ENCODE assay signal across 10 mouse cellular contexts in genomic region chr11:34009316-34010087, GRCm38 (mm10). TPM values are rescaled to one million over a fixed set of nuclear protein-coding genes. Genes with fewer than 3 reads are reported as not detected.
DNase-seq lines count a peak whose midpoint lies in the region; ATAC-seq and TF ChIP-seq lines count a peak whose summit lies in the region.
"Had no signal": no experiment of that assay in that cellular context is flagged by ENCODE, and none has a peak within 500 bp of the region (broad histone marks: within the 10 kb centered on the region; RNA-seq: fewer than 3 reads in every experiment).

No protein-coding gene starts in this region.

- no peaks in the 10 kb centered on the region; the same call in 1 of the 2 replicates for H3K79me2 ChIP-seq in MEL (ENCODE audit: control insufficient read depth, insufficient read depth, low read length, poor library complexity)

- peaks cover 10% of the 10 kb centered on the region; the same call in 1 of the 2 replicates for H3K4me1 ChIP-seq in intestine, embryonic 15.5 days (replicated peaks)
- H3K4me1 ChIP-seq in intestine, postnatal 0 days (replicated peaks; ENCODE audit: control insufficient read depth, insufficient read depth, low read length) = no peaks in the 10 kb centered on the region
- H3K4me1 ChIP-seq in MEL (ENCODE audit: control insufficient read depth in 1 of 2, insufficient read depth in 2 of 2, low read length in 2 of 2) = peaks cover 38 to 43% of the 10 kb centered on the region in 2 experiments
- peaks cover 34% of the 10 kb centered on the region for H3K4me1 ChIP-seq in thymus, adult 2 months (replicated peaks; ENCODE audit: control insufficient read depth, insufficient read depth, low read length)
- H3K4me1 ChIP-seq in kidney, adult 2 months (ENCODE audit: control insufficient read depth, insufficient read depth, low read length) = no peaks in the 10 kb centered on the region

- H3K4me3 ChIP-seq in intestine, embryonic 15.5 days (replicated peaks) = no peak overlapping the region
- no peak overlapping the region for H3K4me3 ChIP-seq in intestine, postnatal 0 days (ENCODE audit: low read depth, low read length)
- H3K4me3 ChIP-seq in MEL (ENCODE audit: control insufficient read depth in 1 of 2, insufficient read depth in 1 of 2, low read depth in 2 of 2, low read length in 2 of 2) = peak overlapping the region; percentile 14 to 40; a peak in 3 of 4 replicates
- H3K4me3 ChIP-seq in thymus, adult 2 months (ENCODE audit: control insufficient read depth, insufficient read depth, low read length) = no peak overlapping the region; the same call in 1 of the 2 replicates
- H3K4me3 ChIP-seq in kidney, adult 2 months (ENCODE audit: insufficient read depth, low read depth, low read length) = no peak overlapping the region
- H3K4me3 ChIP-seq: hindbrain, embryonic 10.5 days; limb, embryonic 13.5 days had no signal

- H3K27ac ChIP-seq in intestine, embryonic 15.5 days = 0 out of 2 replicates have a peak overlapping the region, but pooled peaks have one; percentile 64
- no peak overlapping the region for H3K27ac ChIP-seq in intestine, postnatal 0 days (ENCODE audit: low read depth, low read length)
- H3K27ac ChIP-seq in MEL (ENCODE audit: control insufficient read depth, low read depth, low read length) = peak overlapping the region; percentile 95
- peak overlapping the region; percentile 81 for H3K27ac ChIP-seq in thymus, adult 2 months (ENCODE audit: control insufficient read depth, insufficient read depth, low read length)
- no peak overlapping the region for H3K27ac ChIP-seq in kidney, adult 2 months (ENCODE audit: insufficient read depth, low read depth, low read length)
- H3K27ac ChIP-seq: hindbrain, embryonic 10.5 days; limb, embryonic 13.5 days had no signal

- no peak overlapping the region for H3K4me2 ChIP-seq in intestine, embryonic 15.5 days (replicated peaks)
- no peak overlapping the region for H3K4me2 ChIP-seq in intestine, postnatal 0 days (replicated peaks; ENCODE audit: low read depth)
- H3K4me2 ChIP-seq: limb, embryonic 13.5 days had no signal

- no peaks in the 10 kb centered on the region for H3K9me3 ChIP-seq in intestine, embryonic 15.5 days
- no peaks in the 10 kb centered on the region for H3K9me3 ChIP-seq in intestine, postnatal 0 days (ENCODE audit: control insufficient read depth)
- no peaks in the 10 kb centered on the region for H3K9me3 ChIP-seq in MEL (replicated peaks; ENCODE audit: insufficient read depth, low read length)
- H3K9me3 ChIP-seq: hindbrain, embryonic 10.5 days; limb, embryonic 13.5 days had no signal

- peak; percentile 62 for DNase-seq in MEL (ENCODE audit: low read depth, low spot score)
- peak; percentile 21 for DNase-seq in lung, postnatal 25 days (ENCODE audit: low spot score)
- peak; percentile 43 for DNase-seq in thymus, adult 2 months
- DNase-seq in kidney, adult 2 months = no peak
- DNase-seq in c-Kit-positive CD71-positive TER-119-positive erythroid progenitor cells, embryonic 14.5 days (ENCODE audit: low spot score) = no peak
- no peak for DNase-seq in urinary bladder, postnatal 25 days (ENCODE audit: low spot score)

- no peak for TF ChIP-seq CTCF in intestine, postnatal 0 days (IDR thresholded peaks at IDR 0.05; ENCODE audit: low read depth)
- TF ChIP-seq CTCF in MEL (IDR thresholded peaks at IDR 0.05 in 2 of 3, conservative IDR thresholded peaks at IDR 0.05 in 1 of 3; ENCODE audit: control insufficient read depth in 1 of 3, insufficient read depth in 1 of 3, low read depth in 2 of 3, low read length in 3 of 3, poor library complexity in 1 of 3, severe bottlenecking in 1 of 3) = no peak
- TF ChIP-seq CTCF in thymus, adult 2 months (IDR thresholded peaks at IDR 0.05; ENCODE audit: borderline replicate concordance, control insufficient read depth, extremely low read depth, insufficient read depth, low read length, poor library complexity) = no peak
- no peak for TF ChIP-seq CTCF in kidney, adult 2 months (conservative IDR thresholded peaks at IDR 0.05; ENCODE audit: insufficient read depth, insufficient read length, low read depth, low read length)

- TF ChIP-seq RAD21 in MEL (IDR thresholded peaks at IDR 0.05; ENCODE audit: low read depth, low read length) = no peak

- H3K27me3 ChIP-seq in intestine, embryonic 15.5 days (replicated peaks) = no peaks in the 10 kb centered on the region
- no peaks in the 10 kb centered on the region for H3K27me3 ChIP-seq in intestine, postnatal 0 days (replicated peaks; ENCODE audit: control insufficient read depth, insufficient read depth, low read length)
- no peaks in the 10 kb centered on the region for H3K27me3 ChIP-seq in MEL (ENCODE audit: control insufficient read depth in 1 of 2, insufficient read depth in 2 of 2, low read length in 2 of 2)
- H3K27me3 ChIP-seq in thymus, adult 2 months (ENCODE audit: control insufficient read depth, insufficient read depth, low read length) = no peaks in the 10 kb centered on the region
- H3K27me3 ChIP-seq in kidney, adult 2 months (replicated peaks; ENCODE audit: control insufficient read depth, insufficient read depth, low read length) = no peaks in the 10 kb centered on the region
- H3K27me3 ChIP-seq: limb, embryonic 13.5 days had no signal

- ATAC-seq in intestine, embryonic 15.5 days = no peak
- no peak for ATAC-seq in intestine, postnatal 0 days

- peak in 1 of 2 experiments; percentile 28; a peak in 1 of 4 replicates for TF ChIP-seq POLR2A in MEL (IDR thresholded peaks at IDR 0.05; ENCODE audit: control insufficient read depth in 1 of 2, insufficient read depth in 1 of 2, low read depth in 1 of 2, low read length in 2 of 2, poor library complexity in 1 of 2)
- no peak for TF ChIP-seq POLR2A in thymus, adult 2 months (IDR thresholded peaks at IDR 0.05; ENCODE audit: control insufficient read depth, extremely low read depth, insufficient read depth, low read length, poor library complexity)
- TF ChIP-seq POLR2A in kidney, adult 2 months (IDR thresholded peaks at IDR 0.05; ENCODE audit: low read depth, low read length) = no peak

- no peak for TF ChIP-seq EP300 in MEL (IDR thresholded peaks at IDR 0.05; ENCODE audit: low read depth in 1 of 2, low read length in 2 of 2)

- WGBS in intestine, embryonic 15.5 days = 78% methylated on average over 12 of the region's 12 CpGs
- WGBS in intestine, postnatal 0 days = 78% methylated on average over 12 of the region's 12 CpGs
- WGBS in thymus, adult 2 months = 12% methylated on average over 12 of the region's 12 CpGs
- 71% methylated on average over 12 of the region's 12 CpGs for WGBS in kidney, adult 2 months

- H3K36me3 ChIP-seq in intestine, embryonic 15.5 days = no peaks in the 10 kb centered on the region
- no peaks in the 10 kb centered on the region for H3K36me3 ChIP-seq in intestine, postnatal 0 days (ENCODE audit: control insufficient read depth, insufficient read depth)
- peaks cover 0 to 41% of the 10 kb centered on the region in 2 experiments; a peak in 2 of 4 replicates for H3K36me3 ChIP-seq in MEL (ENCODE audit: control insufficient read depth in 1 of 2, insufficient read depth in 2 of 2, low read length in 2 of 2)
- H3K36me3 ChIP-seq in thymus, adult 2 months (ENCODE audit: control insufficient read depth, insufficient read depth, low read length) = no peaks in the 10 kb centered on the region
- H3K36me3 ChIP-seq in kidney, adult 2 months (ENCODE audit: control insufficient read depth, insufficient read depth, low read length) = no peaks in the 10 kb centered on the region
- H3K36me3 ChIP-seq: hindbrain, embryonic 10.5 days; limb, embryonic 13.5 days had no signal

- H3K9ac ChIP-seq in intestine, embryonic 15.5 days = no peak overlapping the region
- no peak overlapping the region for H3K9ac ChIP-seq in intestine, postnatal 0 days (ENCODE audit: low read depth, low read length)
- H3K9ac ChIP-seq in MEL (ENCODE audit: control insufficient read depth, low read depth, low read length, poor library complexity, severe bottlenecking) = peak overlapping the region; percentile 68
- H3K9ac ChIP-seq: limb, embryonic 13.5 days had no signal

TF ChIP-seq in MEL, 35 proteins besides CTCF, POLR2A, EP300 and RAD21 (continues in another document):
- TF ChIP-seq ETS1 (IDR thresholded peaks at IDR 0.05; ENCODE audit: low read depth, low read length) (0 out of 2 replicates have a peak, but pooled peaks have one; percentile 13), MYC (IDR thresholded peaks at IDR 0.05; ENCODE audit: low read depth, low read length) (0 out of 2 replicates have a peak, but pooled peaks have one; percentile 6), CHD2 (IDR thresholded peaks at IDR 0.05; ENCODE audit: low read length) (no peak), SIN3A (IDR thresholded peaks at IDR 0.05; ENCODE audit: low read length) (peak; percentile 24), KAT2A (conservative IDR thresholded peaks at IDR 0.05; ENCODE audit: low read depth, low read length) (no peak), CHD1 (IDR thresholded peaks at IDR 0.05; ENCODE audit: low read depth, low read length) (0 out of 2 replicates have a peak, but pooled peaks have one; percentile 75)

RNA-seq across cellular contexts. Expression of gene Kcnip1, which starts 16.6 kb away (rescaled TPM):
- 8.8 and 10.2 TPM in 2 replicates for polyA plus RNA-seq in intestine, embryonic 15.5 days (2015; fragmentation: Nextera tagmentation; extraction: Ambion mirVana)
- polyA plus RNA-seq in intestine, postnatal 0 days (2015; fragmentation: Nextera tagmentation; extraction: Ambion mirVana) = 1.9 and 2.5 TPM in 2 replicates
- 0.04 TPM in 1 of 2 replicates, not detected in the other for total RNA-seq in MEL (2012; rRNA removed)
- under 1 TPM in 1 of 2 experiments, not detected in 1; 0.06 TPM for polyA plus RNA-seq in MEL (2012; ENCODE audit: insufficient read depth in 1 of 2, insufficient read length in 2 of 2, low read depth in 1 of 2, low replicate concordance in 2 of 2, missing spikeins in 1 of 2)
- polyA plus RNA-seq in thymus, adult 2 months (2012; rRNA removed) = 0.12 and 0.13 TPM in 2 replicates
- 0.05 TPM in 1 of 2 replicates, not detected in the other for polyA plus RNA-seq in kidney, adult 2 months (2012; rRNA removed)

RNA-seq across cellular contexts. Expression of gene Lcp2, which starts 37.2 kb away (rescaled TPM):
- polyA plus RNA-seq in intestine, embryonic 15.5 days (2015; fragmentation: Nextera tagmentation; extraction: Ambion mirVana) = 3.6 and 3.7 TPM in 2 replicates
- 2.0 and 3.1 TPM in 2 replicates for polyA plus RNA-seq in intestine, postnatal 0 days (2015; fragmentation: Nextera tagmentation; extraction: Ambion mirVana)
- total RNA-seq in MEL (2012; rRNA removed) = 52.3 and 55.7 TPM in 2 replicates
- 10 to 100 TPM; 66.4 to 70.0 TPM for polyA plus RNA-seq in MEL (2012; ENCODE audit: insufficient read depth in 1 of 2, insufficient read length in 2 of 2, low read depth in 1 of 2, low replicate concordance in 2 of 2, missing spikeins in 1 of 2)
- 153 TPM in 2 replicates for polyA plus RNA-seq in thymus, adult 2 months (2012; rRNA removed)
- polyA plus RNA-seq in kidney, adult 2 months (2012; rRNA removed) = 0.90 and 3.1 TPM in 2 replicates

RNA-seq across cellular contexts. Expression of gene Kcnmb1, which starts 46.7 kb away (rescaled TPM):
- 1.8 and 2.0 TPM in 2 replicates for polyA plus RNA-seq in intestine, embryonic 15.5 days (2015; fragmentation: Nextera tagmentation; extraction: Ambion mirVana)
- 1.8 and 1.9 TPM in 2 replicates for polyA plus RNA-seq in intestine, postnatal 0 days (2015; fragmentation: Nextera tagmentation; extraction: Ambion mirVana)
- total RNA-seq in MEL (2012; rRNA removed) = 0.42 and 0.85 TPM in 2 replicates
- polyA plus RNA-seq in MEL (2012; ENCODE audit: insufficient read depth in 1 of 2, insufficient read length in 2 of 2, low read depth in 1 of 2, low replicate concordance in 2 of 2, missing spikeins in 1 of 2) = under 1 TPM in 1 of 2 experiments, not detected in 1; 0.15 TPM
- polyA plus RNA-seq in thymus, adult 2 months (2012; rRNA removed) = 0.45 and 0.50 TPM in 2 replicates
- 0.96 and 0.97 TPM in 2 replicates for polyA plus RNA-seq in kidney, adult 2 months (2012; rRNA removed)

Comparison
In these comparisons a context has a peak if more than half of its experiments do, and no peak if none do; other contexts are left out.
1. H3K27ac ChIP-seq: peak in intestine, embryonic 15.5 days (single experiment), MEL (single experiment) and thymus, adult 2 months (single experiment); none in intestine, postnatal 0 days (single experiment) and kidney, adult 2 months (single experiment).
2. H3K4me3 ChIP-seq: peak in MEL (2 of 2); none in intestine, embryonic 15.5 days (single experiment), intestine, postnatal 0 days (single experiment), thymus, adult 2 months (single experiment) and kidney, adult 2 months (single experiment).
3. DNase-seq: peak in MEL (single experiment), lung, postnatal 25 days (single experiment) and thymus, adult 2 months (single experiment); none in kidney, adult 2 months (single experiment), c-Kit-positive CD71-positive TER-119-positive erythroid progenitor cells, embryonic 14.5 days (single experiment) and urinary bladder, postnatal 25 days (single experiment).
4. RNA of gene Lcp2, which starts 37.2 kb away (polyA plus RNA-seq): 153 TPM in thymus, adult 2 months and 66.4 to 70.0 TPM in MEL; 3.6 to 3.7 TPM in intestine, embryonic 15.5 days, 0.90 to 3.1 TPM in kidney, adult 2 months and 2.0 to 3.1 TPM in intestine, postnatal 0 days; every median in the first group is over 10 times any median in the second.